10 mouse cellular contexts compared by ENCODE assay signal in genomic region chr2:103971838-103972237, GRCm38 (mm10). TPM values are rescaled to one million over a fixed set of nuclear protein-coding genes. Genes with fewer than 3 reads are reported as not detected.
DNase-seq lines count a peak whose midpoint lies in the region; ATAC-seq and TF ChIP-seq lines count a peak whose summit lies in the region.
"Had no signal": no experiment of that assay in that cellular context is flagged by ENCODE, and none has a peak within 500 bp of the region (broad histone marks: within the 10 kb centered on the region; RNA-seq: fewer than 3 reads in every experiment).

No protein-coding gene starts in this region.

- DNase-seq in heart, adult 11 months: peak; percentile 73
- no peak for DNase-seq in heart, adult 18-20 months
- no peak for DNase-seq in lung, postnatal 25 days (ENCODE audit: low spot score)
- peak; percentile 12 for DNase-seq in induced T-regulatory cell, adult 2 months (ENCODE audit: low read depth)
- DNase-seq in midbrain, postnatal 0 days (ENCODE audit: low spot score): no peak
- DNase-seq in right cerebral cortex, adult 2 months (ENCODE audit: low spot score in 2 of 2): no peak
- DNase-seq in frontal cortex, postnatal 36 days (ENCODE audit: low spot score in 2 of 2): no peak
- DNase-seq: cerebellum, adult 11 months had no signal

- no peak overlapping the region for H3K9ac ChIP-seq in lung, embryonic 16.5 days (ENCODE audit: low read length)
- H3K9ac ChIP-seq in midbrain, postnatal 0 days (replicated peaks; ENCODE audit: low read length, poor library complexity, severe bottlenecking): no peak overlapping the region

- 10% methylated on average over 3 of the region's 3 CpGs for WGBS in lung, embryonic 16.5 days
- WGBS in midbrain, postnatal 0 days: 24% methylated on average over 3 of the region's 3 CpGs

- no peak for ATAC-seq in lung, embryonic 16.5 days (ENCODE audit: low read depth)
- no peak for ATAC-seq in midbrain, postnatal 0 days (ENCODE audit: low FRiP score)

- H3K27ac ChIP-seq in lung, embryonic 16.5 days (ENCODE audit: low read length): no peak overlapping the region
- no peak overlapping the region for H3K27ac ChIP-seq in midbrain, postnatal 0 days (ENCODE audit: low read depth, low read length)

- TF ChIP-seq CTCF in midbrain, postnatal 0 days (IDR thresholded peaks at IDR 0.05): no peak

- H3K36me3 ChIP-seq in lung, embryonic 16.5 days (ENCODE audit: control insufficient read depth, insufficient read depth, low read length): no peaks in the 10 kb centered on the region
- H3K36me3 ChIP-seq in midbrain, postnatal 0 days (ENCODE audit: insufficient read depth, low read length): no peaks in the 10 kb centered on the region

- no peaks in the 10 kb centered on the region for H3K9me3 ChIP-seq in lung, embryonic 16.5 days (ENCODE audit: control insufficient read depth, low read length)
- H3K9me3 ChIP-seq in midbrain, postnatal 0 days (ENCODE audit: low read length): no peaks in the 10 kb centered on the region

- H3K4me1 ChIP-seq in lung, embryonic 16.5 days (replicated peaks; ENCODE audit: control insufficient read depth, insufficient read depth, low read length): peaks cover 7% of the 10 kb centered on the region; the same call in 1 of the 2 replicates
- H3K4me1 ChIP-seq in midbrain, postnatal 0 days (ENCODE audit: insufficient read depth, low read length): no peaks in the 10 kb centered on the region

- peak overlapping the region; percentile 80 for H3K4me3 ChIP-seq in lung, embryonic 16.5 days (ENCODE audit: low read length)
- H3K4me3 ChIP-seq in midbrain, postnatal 0 days (ENCODE audit: low read depth, low read length): peak overlapping the region; percentile 91; the same call in 1 of the 2 replicates

- H3K27me3 ChIP-seq in lung, embryonic 16.5 days (ENCODE audit: control insufficient read depth, insufficient read depth, low read depth, low read length): peaks cover 19% of the 10 kb centered on the region; the same call in 1 of the 2 replicates
- H3K27me3 ChIP-seq in midbrain, postnatal 0 days (ENCODE audit: insufficient read depth, low read length): no peaks in the 10 kb centered on the region

- H3K4me2 ChIP-seq in lung, embryonic 16.5 days (ENCODE audit: low read depth, low read length): peak overlapping the region; percentile 94; the same call in 1 of the 2 replicates
- peak overlapping the region; percentile 92 for H3K4me2 ChIP-seq in midbrain, postnatal 0 days (ENCODE audit: low read depth, low read length, poor library complexity, severe bottlenecking)

RNA-seq across cellular contexts. Expression of gene Lmo2, which starts 14.1 kb away (rescaled TPM):
- total RNA-seq in heart, adult 18-20 months (2021): 10 to 100 TPM; 21.6 to 26.0 TPM
- 27.1 and 31.6 TPM in 2 replicates for polyA plus RNA-seq in lung, embryonic 16.5 days (2015; fragmentation: Nextera tagmentation; extraction: Ambion mirVana)
- total RNA-seq in midbrain, postnatal 0 days (2014; rRNA removed): 16.1 and 22.2 TPM in 2 replicates
- polyA plus RNA-seq in midbrain, postnatal 0 days (2015; fragmentation: Nextera tagmentation; extraction: Ambion mirVana): 22.9 and 23.4 TPM in 2 replicates

RNA-seq across cellular contexts. Expression of gene Fbxo3, which starts 55.7 kb away (rescaled TPM):
- total RNA-seq in heart, adult 18-20 months (2021): 10 to 100 TPM; 47.4 to 48.9 TPM
- polyA plus RNA-seq in lung, embryonic 16.5 days (2015; fragmentation: Nextera tagmentation; extraction: Ambion mirVana): 63.5 and 63.6 TPM in 2 replicates
- 73.2 and 87.3 TPM in 2 replicates for total RNA-seq in midbrain, postnatal 0 days (2014; rRNA removed)
- polyA plus RNA-seq in midbrain, postnatal 0 days (2015; fragmentation: Nextera tagmentation; extraction: Ambion mirVana): 69.3 and 71.7 TPM in 2 replicates

RNA-seq across cellular contexts. Expression of gene 4931422A03Rik, which starts 56.3 kb away (rescaled TPM):
- total RNA-seq in heart, adult 18-20 months (2021): not detected
- 1.9 and 2.9 TPM in 2 replicates for polyA plus RNA-seq in lung, embryonic 16.5 days (2015; fragmentation: Nextera tagmentation; extraction: Ambion mirVana)
- not detected in 2 replicates for total RNA-seq in midbrain, postnatal 0 days (2014; rRNA removed)
- polyA plus RNA-seq in midbrain, postnatal 0 days (2015; fragmentation: Nextera tagmentation; extraction: Ambion mirVana): 2.2 and 2.8 TPM in 2 replicates
- total RNA-seq: left cerebral cortex, adult 2 months had no signal

Comparison
In these comparisons a context has a peak if more than half of its experiments do, and no peak if none do; other contexts are left out.
1. DNase-seq: peak in heart, adult 11 months (single experiment) and induced T-regulatory cell, adult 2 months (single experiment); none in heart, adult 18-20 months (0 of 2), lung, postnatal 25 days (single experiment), midbrain, postnatal 0 days (single experiment), right cerebral cortex, adult 2 months (0 of 2) and frontal cortex, postnatal 36 days (0 of 2).